Mouse (Mus musculus) adrenal gland, postnatal 4 days (tissue): ENCODE data around the gene Ninj2. TPM values are rescaled to one million over a fixed set of nuclear protein-coding genes. Genes with fewer than 3 reads are reported as not detected.
"Not testable (repeated sequence)": the region's sequence is repeated elsewhere in the genome, so short reads cannot be mapped to it uniquely, and the experiment has no call there.

Experiments used
- DNase-seq, 2 experiments: peaks; one replicate each; pipeline ENCODE4 v3.0.0; 2021 to 2022; ENCODE audit warnings: low spot score in 2 of 2, mixed read lengths in 2 of 2
- long read RNA-seq, 2 experiments: library from polyadenylated mRNA; stranded (forward); transcript quantifications; one replicate each; pipeline ENCODE4 v2.0.0; 2021
- total RNA-seq, 2 experiments: library from RNA; stranded (reverse); gene quantifications; 2 replicates each; pipeline ENCODE4 v1.2.3; 2021

Gene Ninj2
- total RNA-seq = not detected
- long read RNA-seq, experiment 1, partial matches to known transcripts = 0 of 1 reads
- long read RNA-seq, experiment 1, other reads (novel, unspliced or antisense) = 1 of 1 reads
- long read RNA-seq, experiment 2, partial matches to known transcripts = 1 of 2 reads
- long read RNA-seq, experiment 2, other reads (novel, unspliced or antisense) = 1 of 2 reads

- no peak for DNase-seq
These were observed at the start of gene Ninj2 for GRCm38 (mm10) chr6:120093100-120093499. TSS of gene Ninj2 (plus strand) at chr6:120093350.

- no peak for DNase-seq
These were observed 47.7 kb upstream of the Ninj2 start for GRCm38 (mm10) chr6:120045406-120045805.

GRCm38 (mm10) chr6:120047705-120048292, 45.4 kb upstream of the Ninj2 start:
- DNase-seq = no peak

- DNase-seq = no peak
These were observed 38.7 kb upstream of the Ninj2 start for GRCm38 (mm10) chr6:120054412-120054811.

GRCm38 (mm10) chr6:120055666-120056540, 37.2 kb upstream of the Ninj2 start:
- no peak for DNase-seq

- DNase-seq = no peak
These were observed 30.2 kb upstream of the Ninj2 start for GRCm38 (mm10) chr6:120062934-120063333.

GRCm38 (mm10) chr6:120064627-120065026, 28.5 kb upstream of the Ninj2 start:
- DNase-seq = no peak

- DNase-seq = no peak
These were observed 27.5 kb upstream of the Ninj2 start for GRCm38 (mm10) chr6:120065552-120066177.

- no peak for DNase-seq
These were observed 23.6 kb upstream of the Ninj2 start for GRCm38 (mm10) chr6:120069546-120069945.

GRCm38 (mm10) chr6:120072630-120073029, 20.5 kb upstream of the Ninj2 start:
- DNase-seq = no peak

GRCm38 (mm10) chr6:120076619-120077450, 16.3 kb upstream of the Ninj2 start:
- DNase-seq = no peak

- no peak for DNase-seq
These were observed 13.6 kb upstream of the Ninj2 start for GRCm38 (mm10) chr6:120079547-120079946.

GRCm38 (mm10) chr6:120081516-120081915, 11.6 kb upstream of the Ninj2 start:
- DNase-seq = no peak

- DNase-seq = no peak
These were observed 10.7 kb upstream of the Ninj2 start for GRCm38 (mm10) chr6:120082251-120082950.

GRCm38 (mm10) chr6:120082951-120083411, 10.2 kb upstream of the Ninj2 start:
- DNase-seq = no peak

GRCm38 (mm10) chr6:120083442-120083841, 9.7 kb upstream of the Ninj2 start:
- no peak for DNase-seq

GRCm38 (mm10) chr6:120084983-120085382, 8.2 kb upstream of the Ninj2 start:
- no peak for DNase-seq

- DNase-seq = no peak
These were observed 7.3 kb upstream of the Ninj2 start for GRCm38 (mm10) chr6:120085832-120086231.

- DNase-seq = not testable (repeated sequence)
These were observed 6.1 kb upstream of the Ninj2 start for GRCm38 (mm10) chr6:120087041-120087440.

GRCm38 (mm10) chr6:120090712-120091248, 2.4 kb upstream of the Ninj2 start:
- no peak for DNase-seq
